Mouse (Mus musculus): Measurements from ENCODE around the gene Fbxl2.

The Fbxl2 gene

GRCm38 (mm10) chr9:114019012-114019762 lies 26.8 kb downstream of the Fbxl2 start:
- no peak for DNase-seq (ENCODE audit: low read depth, low spot score)

GRCm38 (mm10) chr9:114016402-114016801 lies 29.6 kb downstream of the Fbxl2 start:
- DNase-seq (ENCODE audit: low read depth, low spot score), result no peak

- DNase-seq (ENCODE audit: low read depth, low spot score), result no peak
Measured at GRCm38 (mm10) chr9:114015724-114016123, 30.3 kb downstream of the Fbxl2 start.

GRCm38 (mm10) chr9:114014034-114014433 lies 32.0 kb downstream of the Fbxl2 start:
- no peak for DNase-seq (ENCODE audit: low read depth, low spot score)

GRCm38 (mm10) chr9:114011203-114011602 lies 34.8 kb downstream of the Fbxl2 start:
- no peak for DNase-seq (ENCODE audit: low read depth, low spot score)

- DNase-seq (ENCODE audit: low read depth, low spot score), result no peak
Measured at GRCm38 (mm10) chr9:114009526-114009925, 36.5 kb downstream of the Fbxl2 start.

GRCm38 (mm10) chr9:114007850-114008350 lies 38.1 kb downstream of the Fbxl2 start:
- DNase-seq (ENCODE audit: low read depth, low spot score), result no peak

GRCm38 (mm10) chr9:114006801-114007200 lies 39.2 kb downstream of the Fbxl2 start:
- DNase-seq (ENCODE audit: low read depth, low spot score), result no peak

GRCm38 (mm10) chr9:113998311-113998710 lies 47.7 kb downstream of the Fbxl2 start:
- no peak for DNase-seq (ENCODE audit: low read depth, low spot score)

GRCm38 (mm10) chr9:113992810-113993209 lies 53.2 kb downstream of the Fbxl2 start:
- no peak for DNase-seq (ENCODE audit: low read depth, low spot score)

GRCm38 (mm10) chr9:113990547-113991248 lies 55.3 kb downstream of the Fbxl2 start:
- DNase-seq (ENCODE audit: low read depth, low spot score), result peak; percentile 79

- DNase-seq (ENCODE audit: low read depth, low spot score), result no peak
Measured at GRCm38 (mm10) chr9:113984946-113985620, 60.9 kb downstream of the Fbxl2 start.

GRCm38 (mm10) chr9:113982883-113983670 lies 62.9 kb downstream of the Fbxl2 start:
- DNase-seq (ENCODE audit: low read depth, low spot score), result no peak

GRCm38 (mm10) chr9:113982451-113982850 lies 63.5 kb downstream of the Fbxl2 start:
- no peak for DNase-seq (ENCODE audit: low read depth, low spot score)

GRCm38 (mm10) chr9:113981099-113981880 lies 64.7 kb downstream of the Fbxl2 start:
- peak; percentile 33 for DNase-seq (ENCODE audit: low read depth, low spot score)

- DNase-seq (ENCODE audit: low read depth, low spot score), result no peak
Measured at GRCm38 (mm10) chr9:113979356-113979755, 66.6 kb downstream of the Fbxl2 start.

- DNase-seq (ENCODE audit: low read depth, low spot score), result no peak
Measured at GRCm38 (mm10) chr9:113978656-113979055, 67.3 kb downstream of the Fbxl2 start.

- DNase-seq (ENCODE audit: low read depth, low spot score), result no peak
Measured at GRCm38 (mm10) chr9:113977225-113977840, 68.7 kb downstream of the Fbxl2 start.

GRCm38 (mm10) chr9:113976264-113976663 lies 69.7 kb downstream of the Fbxl2 start:
- DNase-seq (ENCODE audit: low read depth, low spot score), result no peak

GRCm38 (mm10) chr9:113975442-113975841 lies 70.5 kb downstream of the Fbxl2 start:
- DNase-seq (ENCODE audit: low read depth, low spot score), result no peak
